Mouse (Mus musculus) brain, embryonic 14.5 days (tissue): ENCODE results near the gene Lect2.

Experiments
- CTCF ChIP-seq: fragments of 200-500 bp; IDR thresholded peaks from 2 replicates; pipeline ENCODE4 v1.5.1; 2012; ENCODE audit warnings: inconsistent platforms, mild to moderate bottlenecking, moderate library complexity, borderline replicate concordance; ENCODE audit not compliant: insufficient read depth, insufficient read length; ENCODE audit errors: extremely low read depth
- POLR2A ChIP-seq: fragments of 200-500 bp; IDR thresholded peaks from 2 replicates; pipeline ENCODE4 v1.6.1; 2012; ENCODE audit warnings: mild to moderate bottlenecking, inconsistent platforms, borderline replicate concordance; ENCODE audit not compliant: poor library complexity, insufficient read depth, insufficient read length, severe bottlenecking; ENCODE audit errors: extremely low read depth

- TF ChIP-seq CTCF, result no peak
- no peak for TF ChIP-seq POLR2A
Measured at GRCm38 (mm10) chr13:56588454-56589117, 40.3 kb upstream of the Lect2 start.
